Comparison of ENCODE assay signal across 29 mouse cellular contexts in the genomic region with DNA sequence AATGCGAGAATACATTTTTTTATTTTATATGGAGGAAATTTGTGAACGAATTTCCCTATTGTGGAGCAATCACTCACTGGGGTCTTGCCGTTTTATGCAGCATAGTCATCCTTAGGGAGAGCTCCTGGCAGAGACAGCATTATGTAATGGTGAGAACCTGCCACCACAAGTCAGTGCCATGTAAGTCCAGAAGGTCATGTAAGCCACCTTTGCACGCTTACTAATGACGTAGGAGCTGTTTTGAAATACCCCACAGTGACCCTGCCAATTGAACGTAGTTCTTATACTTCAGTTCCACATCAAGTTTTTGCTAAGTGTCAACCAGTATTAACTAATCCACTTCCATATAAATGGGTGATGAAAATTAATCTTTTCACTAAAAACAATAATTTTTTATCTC. TPM values are rescaled to one million over a fixed set of nuclear protein-coding genes. Genes with fewer than 3 reads are reported as not detected.
DNase-seq lines count a peak whose midpoint lies in the region; ATAC-seq and TF ChIP-seq lines count a peak whose summit lies in the region.
"Had no signal": no experiment of that assay in that cellular context is flagged by ENCODE, and none has a peak within 500 bp of the region (broad histone marks: within the 10 kb centered on the region; RNA-seq: fewer than 3 reads in every experiment).

No protein-coding gene starts in this region.

- peaks cover 14% of the 10 kb centered on the region for H3K4me1 ChIP-seq in kidney, adult 2 months (ENCODE audit: control insufficient read depth, insufficient read depth, low read length)
- H3K4me1 ChIP-seq in liver, embryonic 16.5 days (ENCODE audit: control insufficient read depth, low read depth, low read length) = peaks cover 2% of the 10 kb centered on the region; the same call in 1 of the 2 replicates
- no peaks in the 10 kb centered on the region for H3K4me1 ChIP-seq in liver, embryonic 11.5 days (replicated peaks; ENCODE audit: control insufficient read depth, insufficient read depth, low read length)
- H3K4me1 ChIP-seq: embryonic facial prominence, embryonic 13.5 days; forebrain, embryonic 12.5 days; forebrain, embryonic 15.5 days; hindbrain, embryonic 10.5 days; hindbrain, embryonic 13.5 days had no signal

- no peaks in the 10 kb centered on the region for H3K36me3 ChIP-seq in kidney, adult 2 months (ENCODE audit: control insufficient read depth, insufficient read depth, low read length)
- no peaks in the 10 kb centered on the region for H3K36me3 ChIP-seq in liver, embryonic 16.5 days (ENCODE audit: control insufficient read depth, insufficient read depth)
- no peaks in the 10 kb centered on the region for H3K36me3 ChIP-seq in liver, embryonic 11.5 days (ENCODE audit: control insufficient read depth, insufficient read depth, low read length)
- H3K36me3 ChIP-seq: embryonic facial prominence, embryonic 10.5 days; embryonic facial prominence, embryonic 13.5 days; forebrain, embryonic 12.5 days; forebrain, embryonic 15.5 days; heart, embryonic 12.5 days; heart, embryonic 15.5 days; hindbrain, embryonic 10.5 days; hindbrain, embryonic 13.5 days had no signal

- peak; percentile 31 for DNase-seq in kidney, adult 2 months
- no peak for DNase-seq in kidney, postnatal 10 days
- no peak for DNase-seq in liver, embryonic 11.5 days (ENCODE audit: low spot score)
- peak; percentile 65 for DNase-seq in skeletal muscle tissue, adult 2 months (ENCODE audit: low read depth, low spot score)
- no peak for DNase-seq in spleen, postnatal 36 days (ENCODE audit: low spot score in 2 of 2)
- DNase-seq: adrenal gland, adult 8-10 months; cerebellum, adult 11-12 months; cerebellum, adult 8-10 months; cerebellum, postnatal 36 days; embryo, embryonic 11 days; gastrocnemius, postnatal 10 days; gastrocnemius, postnatal 36 days; heart, adult 18-20 months; heart, postnatal 10 days; heart, postnatal 36 days had no signal

- no peak for TF ChIP-seq CTCF in kidney, adult 2 months (conservative IDR thresholded peaks at IDR 0.05; ENCODE audit: insufficient read depth, insufficient read length, low read depth, low read length)

- no peak overlapping the region for H3K9ac ChIP-seq in liver, embryonic 16.5 days (ENCODE audit: low read depth, low read length)
- H3K9ac ChIP-seq in liver, embryonic 11.5 days (ENCODE audit: low read depth, low read length) = no peak overlapping the region
- H3K9ac ChIP-seq: embryonic facial prominence, embryonic 13.5 days; forebrain, embryonic 12.5 days; forebrain, embryonic 15.5 days; heart, embryonic 12.5 days; heart, embryonic 15.5 days; hindbrain, embryonic 13.5 days had no signal

- peaks cover 2% of the 10 kb centered on the region; the same call in 1 of the 2 replicates for H3K9me3 ChIP-seq in liver, embryonic 16.5 days (replicated peaks; ENCODE audit: control insufficient read depth, low read length)
- no peaks in the 10 kb centered on the region for H3K9me3 ChIP-seq in liver, embryonic 11.5 days (ENCODE audit: control insufficient read depth, low read length)
- H3K9me3 ChIP-seq: embryonic facial prominence, embryonic 10.5 days; embryonic facial prominence, embryonic 13.5 days; forebrain, embryonic 12.5 days; forebrain, embryonic 15.5 days; heart, embryonic 15.5 days; hindbrain, embryonic 13.5 days had no signal

- no peaks in the 10 kb centered on the region for H3K27me3 ChIP-seq in kidney, adult 2 months (replicated peaks; ENCODE audit: control insufficient read depth, insufficient read depth, low read length)
- no peaks in the 10 kb centered on the region for H3K27me3 ChIP-seq in liver, embryonic 16.5 days (ENCODE audit: control insufficient read depth, insufficient read depth, low read depth, low read length)
- no peaks in the 10 kb centered on the region for H3K27me3 ChIP-seq in liver, embryonic 11.5 days (replicated peaks; ENCODE audit: control insufficient read depth, insufficient read depth, low read length)
- H3K27me3 ChIP-seq: embryonic facial prominence, embryonic 13.5 days; forebrain, embryonic 12.5 days; forebrain, embryonic 15.5 days; heart, embryonic 12.5 days; heart, embryonic 15.5 days; hindbrain, embryonic 13.5 days had no signal

- H3K4me3 ChIP-seq in kidney, adult 2 months (ENCODE audit: insufficient read depth, low read depth, low read length) = no peak overlapping the region
- no peak overlapping the region for H3K4me3 ChIP-seq in liver, embryonic 16.5 days (ENCODE audit: low read depth, low read length)
- no peak overlapping the region for H3K4me3 ChIP-seq in liver, embryonic 11.5 days (ENCODE audit: low read depth, low read length)
- H3K4me3 ChIP-seq: embryonic facial prominence, embryonic 10.5 days; embryonic facial prominence, embryonic 13.5 days; erythroblast, embryonic 14.5 days; forebrain, embryonic 12.5 days; forebrain, embryonic 15.5 days; heart, embryonic 12.5 days; heart, embryonic 15.5 days; hindbrain, embryonic 10.5 days; hindbrain, embryonic 13.5 days had no signal

- no peak for TF ChIP-seq POLR2A in kidney, adult 2 months (IDR thresholded peaks at IDR 0.05; ENCODE audit: low read depth, low read length)

- H3K4me2 ChIP-seq in liver, embryonic 16.5 days (ENCODE audit: low read depth, low read length) = no peak overlapping the region
- H3K4me2 ChIP-seq in liver, embryonic 11.5 days = no peak overlapping the region
- H3K4me2 ChIP-seq: embryonic facial prominence, embryonic 13.5 days; forebrain, embryonic 12.5 days; forebrain, embryonic 15.5 days; heart, embryonic 12.5 days; heart, embryonic 15.5 days; hindbrain, embryonic 13.5 days had no signal

- no peak overlapping the region for H3K27ac ChIP-seq in kidney, adult 2 months (ENCODE audit: insufficient read depth, low read depth, low read length)
- no peak overlapping the region for H3K27ac ChIP-seq in liver, embryonic 16.5 days (ENCODE audit: low read length)
- H3K27ac ChIP-seq in liver, embryonic 11.5 days (ENCODE audit: low read depth, low read length) = no peak overlapping the region
- H3K27ac ChIP-seq: embryonic facial prominence, embryonic 10.5 days; embryonic facial prominence, embryonic 13.5 days; forebrain, embryonic 12.5 days; forebrain, embryonic 15.5 days; heart, embryonic 15.5 days; hindbrain, embryonic 10.5 days; hindbrain, embryonic 13.5 days had no signal

- WGBS in kidney, adult 2 months = 66% methylated on average over 6 of the region's 6 CpGs
- WGBS in liver, embryonic 16.5 days (ENCODE audit: insufficient replicate concordance) = 67% methylated on average over 6 of the region's 6 CpGs
- WGBS in liver, embryonic 11.5 days = 87% methylated on average over 6 of the region's 6 CpGs

- ATAC-seq in liver, embryonic 16.5 days (ENCODE audit: low read depth) = peak; percentile 58
- ATAC-seq in liver, embryonic 11.5 days (replicated peaks; ENCODE audit: low FRiP score) = no peak
- peak; percentile 66 for ATAC-seq in granulocyte monocyte progenitor cell, adult 5-6 weeks (replicated peaks; ENCODE audit: poor library complexity, severe bottlenecking)
- ATAC-seq: activated CD4-positive, CD25-positive, alpha-beta regulatory T cell, adult 4 months; CD4-positive, CD25-positive, alpha-beta regulatory T cell, adult 4 months; forebrain, embryonic 15.5 days; hindbrain, embryonic 16.5 days had no signal

RNA-seq across cellular contexts. Expression of gene Noct, which starts 20.3 kb away (rescaled TPM):
- polyA plus RNA-seq in kidney, adult 2 months (2012; rRNA removed) = 8.1 and 9.4 TPM in 2 replicates
- 13.7 and 13.8 TPM in 2 replicates for polyA plus RNA-seq in liver, embryonic 16.5 days (2015; fragmentation: Nextera tagmentation; extraction: Ambion mirVana)
- 29.0 and 30.7 TPM in 2 replicates for polyA plus RNA-seq in liver, embryonic 11.5 days (2014; fragmentation: Nextera tagmentation; extraction: Ambion mirVana)
- 13.9 and 24.0 TPM in 2 replicates for total RNA-seq in granulocyte monocyte progenitor cell, adult 5-6 weeks (2014; fragmentation: Nextera tagmentation)
- total RNA-seq in granulocyte monocyte progenitor cell, adult 5-6 weeks (2017) = 7.0 and 9.5 TPM in 2 replicates

Comparison
In these comparisons a context has a peak if more than half of its experiments do, and no peak if none do; other contexts are left out.
1. DNase-seq: peak in kidney, adult 2 months (single experiment) and skeletal muscle tissue, adult 2 months (single experiment); none in kidney, postnatal 10 days (single experiment), liver, embryonic 11.5 days (single experiment) and spleen, postnatal 36 days (0 of 2).